Mouse (Mus musculus) intestine, embryonic 16.5 days (tissue): ENCODE data around the gene Olfr1424. TPM values are rescaled to one million over a fixed set of nuclear protein-coding genes. Genes with fewer than 3 reads are reported as not detected.

Experiments
- ATAC-seq: fragments of 200-750 bp; cut with Nextera tagmentation; 2 replicates; pipeline ENCODE4 v1.8.0; 2017; ENCODE audit warnings: moderate TSS enrichment, moderate library complexity
- H3K27ac ChIP-seq: fragments of 300-500 bp; sonication (generic); 2 replicates; pipeline ENCODE4 v1.5.1; 2014; ENCODE audit warnings: mild to moderate bottlenecking, low read length
- H3K27me3 ChIP-seq: fragments of 300-500 bp; sonication (generic); replicated peaks from 2 replicates; pipeline ENCODE4 v1.6.1; 2014; ENCODE audit warnings: low read length, control low read depth, mixed read lengths; ENCODE audit not compliant: control insufficient read depth, insufficient read depth
- H3K36me3 ChIP-seq: fragments of 300-500 bp; sonication (generic); 2 replicates; pipeline ENCODE4 v1.6.1; 2014; ENCODE audit warnings: low read length, control low read depth; ENCODE audit not compliant: control insufficient read depth, insufficient read depth
- H3K4me1 ChIP-seq: fragments of 300-500 bp; sonication (generic); 2 replicates; pipeline ENCODE4 v1.6.1; 2014; ENCODE audit warnings: low read length, control low read depth, mixed read lengths; ENCODE audit not compliant: control insufficient read depth, insufficient read depth
- H3K4me2 ChIP-seq: fragments of 300-500 bp; sonication (generic); 2 replicates; pipeline ENCODE4 v1.6.1; 2014; ENCODE audit warnings: low read depth, low read length, control low read depth
- H3K4me3 ChIP-seq: fragments of 300-500 bp; sonication (generic); 2 replicates; pipeline ENCODE4 v1.5.1; 2014; ENCODE audit warnings: mild to moderate bottlenecking, low read length
- H3K9ac ChIP-seq: fragments of 300-500 bp; sonication (generic); 2 replicates; pipeline ENCODE4 v1.6.1; 2014; ENCODE audit warnings: low read depth, low read length
- H3K9me3 ChIP-seq: fragments of 300-500 bp; sonication (generic); 2 replicates; pipeline ENCODE4 v1.6.1; 2016; ENCODE audit warnings: low read length, control low read depth; ENCODE audit not compliant: control insufficient read depth
- WGBS: fragments of 180-500 bp; shearing (Covaris S2); extraction: QIAGEN DNeasy Blood & Tissue Kit; methylation state at CpG from one replicate; pipeline ENCODE4 v1.1.7; 2014; 5-methylcytosine and 5-hydroxymethylcytosine counted together
- polyA plus RNA-seq: library from polyadenylated mRNA; unstranded; fragments of >200 nt; fragmentation: Nextera tagmentation; extraction: Ambion mirVana; gene quantifications from 2 replicates; pipeline ENCODE4 v1.2.1, GENCODE M21; 2015

The Olfr1424 gene
- polyA plus RNA-seq, 1 experiment from 2014 or later = not detected

DNA sequence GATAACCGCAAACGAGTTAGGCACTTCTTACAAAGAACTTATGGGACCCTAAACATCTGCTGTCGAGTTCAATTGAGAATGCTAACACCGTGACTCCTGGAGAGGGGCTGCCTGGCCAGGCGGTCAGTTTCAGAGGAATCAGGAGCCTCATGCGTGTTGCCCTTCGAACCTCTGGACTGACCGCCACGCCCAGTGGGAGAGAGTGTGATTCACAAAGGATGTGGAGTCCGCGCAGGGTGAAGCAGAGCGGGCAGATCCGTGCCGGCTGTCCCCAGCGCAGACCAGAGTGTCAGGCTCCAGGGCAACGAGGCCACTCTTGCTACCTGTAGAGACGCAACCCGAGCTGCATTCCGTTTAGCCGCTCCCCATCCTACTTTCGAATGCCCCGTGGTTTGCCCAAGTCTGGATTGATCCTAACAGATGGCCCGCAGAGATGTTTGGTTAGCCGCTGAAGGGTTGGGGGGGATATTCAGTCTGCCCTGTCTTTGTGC, 52.2 kb downstream of the Olfr1424 start:
- Histone ChIP-seq H3K4me2 (peak overlapping the region; percentile 78), H3K27ac (peak overlapping the region; percentile 94), H3K27me3 (no peaks in the 10 kb centered on the region), H3K9me3 (no peaks in the 10 kb centered on the region), H3K9ac (peak overlapping the region; percentile 75), H3K4me1 (0 out of 2 replicates have a peak, but pooled peaks cover 4% of the 10 kb centered on the region), H3K4me3 (peak overlapping the region; percentile 61), H3K36me3 (no peaks in the 10 kb centered on the region)
- under 1% methylated on average over 24 of the region's 24 CpGs for WGBS
- peak; percentile 39 for ATAC-seq

GRCm38 (mm10) chr19:12009501-12010280, 52.8 kb downstream of the Olfr1424 start:
- Histone ChIP-seq H3K4me3 (peak overlapping the region; percentile 61), H3K27ac (peak overlapping the region; percentile 94), H3K4me1 (peaks cover 5% of the 10 kb centered on the region; the same call in 1 of the 2 replicates), H3K27me3 (no peaks in the 10 kb centered on the region), H3K36me3 (no peaks in the 10 kb centered on the region), H3K9ac (peak overlapping the region; percentile 75), H3K4me2 (peak overlapping the region; percentile 78), H3K9me3 (no peaks in the 10 kb centered on the region)
- peak; percentile 17 for ATAC-seq
- WGBS = 1% methylated on average over 24 of the region's 24 CpGs

Other genes starting within 250 kb of the Olfr1424 start
- gene Stx3, start 243.3 kb downstream of the Olfr1424 start, polyA plus RNA-seq = 55.8 and 70.2 TPM in 2 replicates
- not detected in 2 replicates for gene Olfr1417, start 223.5 kb downstream of the Olfr1424 start, polyA plus RNA-seq
- gene Olfr1418, start 201.6 kb downstream of the Olfr1424 start, polyA plus RNA-seq = not detected in 2 replicates
- not detected in 2 replicates for gene Olfr1419, start 187.6 kb downstream of the Olfr1424 start, polyA plus RNA-seq
- gene Olfr1420, start 176.1 kb downstream of the Olfr1424 start, polyA plus RNA-seq = not detected in 2 replicates
- gene Patl1, start 150.3 kb downstream of the Olfr1424 start, polyA plus RNA-seq = 17.3 and 18.8 TPM in 2 replicates
- 3.3 and 3.8 TPM in 2 replicates for gene Osbp, start 96.7 kb downstream of the Olfr1424 start, polyA plus RNA-seq
- not detected in 2 replicates for gene Olfr1423, start 21.4 kb downstream of the Olfr1424 start, polyA plus RNA-seq
- gene Olfr1425, start 15.0 kb upstream of the Olfr1424 start, polyA plus RNA-seq = not detected in 2 replicates
- not detected in 2 replicates for gene Olfr1426, start 29.3 kb upstream of the Olfr1424 start, polyA plus RNA-seq
- gene Olfr1427, start 40.7 kb upstream of the Olfr1424 start, polyA plus RNA-seq = not detected in 2 replicates
- gene Olfr1428, start 53.2 kb upstream of the Olfr1424 start, polyA plus RNA-seq = not detected in 2 replicates
- gene Olfr76, start 60.5 kb upstream of the Olfr1424 start, polyA plus RNA-seq = not detected in 2 replicates
- gene Olfr1555-ps1, start 107.4 kb upstream of the Olfr1424 start, polyA plus RNA-seq = not detected in 2 replicates
- not detected in 2 replicates for gene Olfr1431, start 138.0 kb upstream of the Olfr1424 start, polyA plus RNA-seq
- not detected in 2 replicates for gene Olfr1432, start 169.9 kb upstream of the Olfr1424 start, polyA plus RNA-seq
- not detected in 2 replicates for gene Olfr262, start 179.0 kb upstream of the Olfr1424 start, polyA plus RNA-seq
- gene Olfr235, start 198.3 kb upstream of the Olfr1424 start, polyA plus RNA-seq = not detected in 2 replicates
- gene Olfr1434, start 217.2 kb upstream of the Olfr1424 start, polyA plus RNA-seq = not detected in 2 replicates
- not detected in 2 replicates for gene Olfr1436, start 236.4 kb upstream of the Olfr1424 start, polyA plus RNA-seq